Mouse (Mus musculus) layer of hippocampus, adult 18-20 months (tissue): ENCODE data around the gene AU041133. TPM values are rescaled to one million over a fixed set of nuclear protein-coding genes. Genes with fewer than 3 reads are reported as not detected.
"Not testable (repeated sequence)": the region's sequence is repeated elsewhere in the genome, so short reads cannot be mapped to it uniquely, and the experiment has no call there.

ENCODE experiments used
- DNase-seq, 2 experiments: peaks; one replicate each; pipeline ENCODE4 v3.0.0; 2022; ENCODE audit warnings: low spot score in 2 of 2
- long read RNA-seq: library from polyadenylated mRNA; stranded (forward); transcript quantifications from one replicate; pipeline ENCODE4 v2.0.0, GENCODE M21; 2021
- total RNA-seq, 2 experiments: library from RNA; stranded (reverse); gene quantifications; 2 replicates each; pipeline ENCODE4 v1.2.3; 2021

The AU041133 gene
- 1 to 10 TPM; 7.1 to 7.4 TPM for total RNA-seq
- long read RNA-seq, partial matches to known transcripts = 0 of 4 reads
- long read RNA-seq, other reads (novel, unspliced or antisense) = 2 of 4 reads

DNA sequence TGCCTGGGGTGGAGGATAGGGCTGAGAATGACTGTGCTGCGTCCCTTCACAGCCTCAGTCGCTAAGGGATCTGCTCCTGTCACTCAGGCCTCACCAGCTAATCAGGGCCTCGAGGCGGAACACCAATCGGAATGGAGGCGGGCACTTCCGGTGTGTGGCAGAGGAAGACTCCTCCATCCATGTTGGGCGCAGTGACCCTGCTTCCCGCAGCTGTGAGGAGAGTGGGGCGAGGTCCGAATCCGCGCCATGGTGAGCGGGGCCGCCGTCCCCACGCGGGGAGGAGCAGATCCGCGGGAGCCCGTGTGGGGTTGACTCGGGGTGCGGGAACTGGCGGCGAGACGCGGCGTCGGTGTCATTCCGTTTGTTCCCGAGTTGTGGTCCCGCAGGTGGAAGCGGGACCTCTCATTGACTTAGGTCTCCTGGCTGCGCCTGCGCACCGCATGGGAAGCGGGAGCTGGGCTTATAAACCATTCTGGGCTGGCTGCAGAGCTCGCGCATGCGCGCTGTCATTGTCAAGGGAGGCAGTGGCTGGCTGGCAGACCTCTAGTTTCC lies at the start of gene AU041133:
Gene AU041133 (plus strand): TSS at position 164 of the 552 bp plus-strand sequence.
- DNase-seq = peak; percentile 91 to 95

DNA sequence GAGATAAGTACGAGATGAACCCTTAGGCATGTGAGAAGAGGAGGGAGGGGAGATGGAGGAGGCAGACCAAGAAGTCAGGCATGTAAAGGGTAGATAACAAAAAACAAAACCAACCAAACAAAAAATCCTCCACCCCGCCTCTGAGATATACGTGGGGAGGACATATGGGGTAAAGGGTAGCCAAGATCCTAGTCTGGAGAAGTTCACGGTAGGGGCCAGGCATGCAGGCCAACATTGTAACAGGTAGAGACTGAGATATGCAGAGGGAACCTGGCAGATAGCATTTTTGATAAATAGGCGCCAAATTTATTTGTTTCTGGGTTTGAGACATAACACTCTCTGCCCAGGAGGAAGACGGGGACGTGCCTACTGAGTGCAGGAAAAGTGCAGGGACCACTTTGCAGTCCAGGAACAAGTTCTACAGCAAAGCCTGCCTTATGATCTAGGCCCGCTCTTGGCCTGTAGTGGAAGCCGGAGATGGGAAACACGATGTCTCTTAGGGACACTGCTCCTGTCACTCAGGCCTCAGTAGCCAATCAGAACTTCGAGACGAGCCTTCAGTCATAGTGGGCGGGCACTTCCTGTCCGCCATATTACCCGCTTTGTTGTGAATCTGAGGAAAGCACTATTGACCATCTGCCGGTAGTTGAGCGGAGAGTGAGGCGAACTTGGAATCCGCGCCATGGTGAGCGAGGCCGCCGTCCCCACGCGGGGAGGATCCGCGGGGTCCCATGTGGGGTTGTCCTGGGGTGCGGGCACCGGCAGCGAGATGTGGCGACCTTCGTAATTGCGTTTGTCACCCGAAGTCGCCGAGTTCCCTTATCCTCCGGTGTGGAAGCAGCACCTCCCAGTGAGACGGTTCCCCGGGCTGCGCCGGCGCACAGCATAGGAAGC lies 44.8 kb upstream of the AU041133 start, which contains the start of gene BC024063:
Gene BC024063 (plus strand): TSS at position 626 of the 894 bp plus-strand sequence.
- DNase-seq = peak; percentile 74 to 88

DNA sequence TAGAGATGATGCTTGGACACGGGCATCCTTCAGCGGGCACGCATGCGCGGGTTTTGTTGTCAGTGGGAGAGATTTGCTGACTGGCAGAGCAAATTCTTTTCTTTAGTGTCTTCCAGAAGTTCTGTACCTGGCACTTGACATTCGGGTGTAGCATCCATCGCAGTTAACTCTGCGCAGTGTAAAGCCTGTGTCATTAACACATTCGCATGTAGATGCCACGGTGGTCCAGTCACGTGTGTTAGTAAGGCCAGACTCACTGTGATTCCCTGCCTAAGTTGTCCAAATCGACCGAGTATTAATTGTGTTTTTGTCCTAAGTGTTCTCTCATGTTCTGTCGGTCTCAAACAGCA lies 44.2 kb upstream of the AU041133 start:
- not testable (repeated sequence) for DNase-seq

DNA sequence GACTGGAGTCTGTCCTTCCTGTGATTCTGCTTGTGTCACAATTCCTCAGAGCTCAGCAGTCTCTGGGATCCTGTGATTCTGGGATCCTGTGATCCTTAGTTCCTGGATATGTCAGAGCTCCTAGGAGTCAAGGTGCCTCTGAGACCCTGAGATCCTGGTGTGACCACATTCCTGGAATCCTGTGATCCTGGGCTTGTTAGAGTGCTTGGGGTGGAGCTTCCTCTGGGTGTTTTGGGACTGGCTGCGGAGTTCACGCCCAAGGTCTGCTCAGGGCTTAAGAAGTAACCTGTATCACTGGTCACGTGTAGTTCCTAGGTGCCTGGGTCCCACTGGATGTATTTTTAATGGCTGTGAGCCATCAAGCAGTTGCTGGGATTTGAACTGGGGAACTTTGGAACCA lies 10.6 kb upstream of the AU041133 start:
- no peak for DNase-seq

DNA sequence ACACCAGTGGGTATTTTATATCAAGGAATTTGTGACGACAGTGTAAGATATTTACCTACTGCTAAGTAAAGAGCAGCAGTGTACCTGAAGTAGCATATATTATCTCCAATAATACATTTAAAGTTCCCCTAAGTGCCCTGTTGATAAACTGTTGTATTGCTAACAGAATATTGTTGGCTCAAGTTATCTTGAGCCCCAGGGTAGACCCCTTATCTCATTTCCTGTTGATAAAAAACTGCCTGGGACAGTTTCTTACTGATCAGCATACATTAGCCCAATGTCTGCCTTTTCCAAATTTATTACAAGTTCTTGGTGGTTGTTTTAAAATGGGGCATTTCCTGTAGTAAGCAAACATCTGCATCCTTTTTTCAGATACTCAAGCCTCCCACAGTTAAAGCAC lies 17.5 kb downstream of the AU041133 start:
- DNase-seq = no peak

DNA sequence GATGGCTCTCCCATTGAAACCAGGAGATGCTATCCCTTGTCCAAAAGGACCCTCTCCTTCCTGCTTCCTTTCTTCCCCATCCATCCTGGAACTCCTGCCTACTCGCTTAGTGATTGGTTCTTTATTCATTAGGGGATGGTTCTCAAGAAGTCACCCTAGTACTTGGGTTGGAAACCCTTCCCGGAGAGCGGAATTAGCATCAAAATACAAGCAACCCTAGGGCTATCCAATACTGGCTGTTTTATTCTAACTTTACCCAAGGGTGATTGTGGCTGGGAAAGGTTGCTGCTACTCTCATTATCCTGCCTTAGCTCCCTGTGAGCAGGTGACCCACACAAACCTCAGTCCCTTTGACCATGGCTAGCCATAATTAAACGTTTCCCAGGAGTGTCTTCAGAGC lies 19.8 kb downstream of the AU041133 start:
- no peak for DNase-seq

DNA sequence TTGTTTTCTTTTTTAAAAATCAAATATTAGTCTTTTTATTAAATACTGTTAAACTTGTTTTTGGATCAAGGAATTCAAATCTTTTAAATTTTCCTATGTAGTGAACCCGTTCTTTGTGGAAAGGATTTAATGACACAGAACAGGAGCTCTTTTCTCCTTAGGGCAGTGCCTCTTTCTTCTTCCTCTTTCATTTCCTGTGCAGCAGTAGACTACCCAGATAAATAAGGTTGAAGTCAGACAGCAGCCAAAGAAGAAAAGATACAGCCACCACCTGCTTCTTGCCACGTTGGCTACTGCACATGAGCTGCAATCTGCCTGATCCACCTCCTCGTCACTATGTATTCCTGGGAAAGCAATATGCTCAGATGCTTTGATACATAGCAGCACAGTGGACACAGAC lies 40.0 kb downstream of the AU041133 start:
- DNase-seq = no peak

DNA sequence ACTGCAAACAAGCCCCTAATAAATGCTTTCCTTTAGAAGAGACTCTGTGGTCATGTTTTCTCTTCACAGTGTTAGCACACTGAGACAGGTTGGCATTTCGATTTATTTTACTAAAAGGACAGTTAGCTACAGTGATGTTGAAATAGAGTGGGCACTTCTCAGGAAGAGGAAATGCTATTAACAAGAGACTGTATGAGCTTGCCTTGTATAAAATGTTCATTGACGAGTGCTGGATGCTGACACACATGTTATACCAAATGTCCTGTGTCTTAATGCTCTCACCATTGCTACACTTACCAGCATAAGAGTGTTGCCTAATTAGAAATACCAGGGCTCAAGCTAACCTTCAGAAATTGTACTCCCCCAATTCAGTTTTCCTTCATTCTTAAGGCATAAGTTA lies 42.0 kb downstream of the AU041133 start:
- no peak for DNase-seq

DNA sequence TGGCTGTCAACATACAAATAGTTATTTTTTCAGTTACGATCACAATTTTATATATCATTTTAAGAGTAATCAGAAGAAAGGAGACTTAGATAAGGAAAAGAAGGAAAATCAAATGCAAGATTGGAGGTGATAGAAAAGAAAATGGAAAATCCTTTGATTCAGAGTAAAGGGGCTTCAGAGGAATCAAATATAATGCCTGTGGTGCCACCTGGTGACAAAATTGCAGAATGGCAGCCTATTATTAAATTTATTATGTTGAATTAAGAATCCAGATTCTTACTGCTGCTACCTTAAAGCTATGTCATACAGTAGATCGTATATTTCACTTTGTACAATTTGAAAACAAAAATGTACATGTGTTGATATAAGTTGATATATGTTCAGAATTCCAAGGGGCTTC lies 43.0 kb downstream of the AU041133 start:
- DNase-seq = peak in 1 of 2 experiments; percentile 11

DNA sequence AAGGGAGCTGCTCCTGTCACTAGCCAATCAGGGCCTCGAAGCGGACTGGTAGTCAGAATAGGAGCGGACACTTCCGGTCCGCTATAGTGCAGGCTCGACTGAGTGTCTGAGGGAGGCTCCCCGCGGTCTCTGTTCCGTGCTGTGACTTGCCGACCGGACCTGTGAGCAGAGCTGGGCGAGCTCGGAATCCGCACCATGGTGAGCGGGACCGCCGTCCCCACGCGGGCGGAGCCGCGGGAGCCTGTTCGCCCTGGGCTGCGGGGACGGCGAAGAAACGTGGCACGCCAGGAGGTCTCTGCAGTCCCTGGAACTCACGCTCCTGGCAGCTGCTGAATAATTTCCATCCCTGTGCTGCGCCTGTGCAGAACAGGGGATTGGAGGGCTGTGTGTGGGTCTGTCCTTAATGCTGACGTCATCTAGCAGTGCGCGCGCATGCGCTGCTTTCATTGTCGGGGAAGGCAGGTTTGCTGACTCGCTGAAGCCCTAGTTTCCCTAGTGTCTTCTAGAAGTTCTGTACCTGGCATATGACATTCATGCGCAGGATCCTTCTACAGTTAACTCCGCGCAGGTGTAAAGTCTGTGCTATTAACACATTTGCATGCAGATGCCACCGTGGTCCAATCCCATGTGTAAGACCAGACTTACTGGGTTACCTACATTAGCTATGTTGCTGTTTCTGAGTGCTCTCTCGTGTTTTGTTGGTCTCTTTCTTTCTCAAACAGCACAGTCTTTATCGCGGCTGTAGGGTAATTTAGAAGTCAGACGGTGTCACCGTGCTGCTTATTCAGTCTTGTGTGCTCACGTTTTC lies 50.6 kb downstream of the AU041133 start:
- DNase-seq = peak; percentile 86 to 93

Other genes starting within 250 kb of the AU041133 start
- 1 to 10 TPM; 4.6 to 5.1 TPM for gene Zfp781, start 197.5 kb upstream of the AU041133 start, total RNA-seq
- gene Zfp873, start 79.9 kb upstream of the AU041133 start, total RNA-seq = 10 to 100 TPM; 11.4 to 13.8 TPM
- gene BC024063, start 44.7 kb upstream of the AU041133 start, total RNA-seq = 1 to 10 TPM; 6.8 to 8.8 TPM
- 10 to 100 TPM; 20.4 to 22.9 TPM for gene Zfp938, start 113.3 kb downstream of the AU041133 start, total RNA-seq
- gene 4932415D10Rik, start 188.6 kb downstream of the AU041133 start, total RNA-seq = not detected
- gene Gm4924, start 226.2 kb downstream of the AU041133 start, total RNA-seq = 1 to 10 TPM; 7.9 to 8.6 TPM